Mouse (Mus musculus): ENCODE measurements around the gene Ap4e1.

DNA sequence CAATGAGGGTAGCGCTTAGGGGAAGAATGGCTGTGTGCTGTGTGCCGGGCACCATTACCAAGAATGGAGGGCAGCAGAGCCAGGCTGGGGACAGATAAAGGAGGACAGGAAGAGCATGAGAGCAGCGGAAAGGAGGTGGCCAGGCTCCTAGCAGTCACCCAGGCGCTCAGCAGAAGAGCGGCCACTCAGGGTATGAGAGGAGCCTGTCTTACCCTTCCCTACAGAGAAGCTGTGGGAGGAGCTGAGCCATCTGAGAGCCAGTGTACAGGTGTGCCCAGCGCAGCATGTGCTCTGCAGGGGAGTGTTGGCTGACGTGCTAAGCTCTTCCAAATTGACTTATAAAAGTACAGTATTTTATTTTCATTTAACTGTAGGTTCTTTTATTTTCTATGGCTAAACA, 60.3 kb downstream of the Ap4e1 start:
- TF ChIP-seq CTCF (IDR thresholded peaks at IDR 0.05; ENCODE audit: control insufficient read depth, insufficient read depth, low read length) = no peak
- TF ChIP-seq POLR2A (IDR thresholded peaks at IDR 0.05; ENCODE audit: borderline replicate concordance, control insufficient read depth, low read depth, low read length) = no peak

Data from bone marrow, adult 2 months (tissue).